Mouse (Mus musculus) olfactory bulb, adult 2 months (tissue): ENCODE results near the gene Morn2.

Experiments used
- CTCF ChIP-seq: fragments of 200-500 bp; IDR thresholded peaks from 2 replicates; pipeline ENCODE4 v1.5.1; 2012; ENCODE audit warnings: low read depth, mild to moderate bottlenecking, low read length, moderate library complexity; ENCODE audit not compliant: insufficient read depth
- POLR2A ChIP-seq: fragments of 200-500 bp; IDR thresholded peaks from 2 replicates; pipeline ENCODE4 v1.6.1; 2012; ENCODE audit warnings: mild to moderate bottlenecking, low read depth, low read length, moderate library complexity; ENCODE audit not compliant: insufficient read depth

DNA sequence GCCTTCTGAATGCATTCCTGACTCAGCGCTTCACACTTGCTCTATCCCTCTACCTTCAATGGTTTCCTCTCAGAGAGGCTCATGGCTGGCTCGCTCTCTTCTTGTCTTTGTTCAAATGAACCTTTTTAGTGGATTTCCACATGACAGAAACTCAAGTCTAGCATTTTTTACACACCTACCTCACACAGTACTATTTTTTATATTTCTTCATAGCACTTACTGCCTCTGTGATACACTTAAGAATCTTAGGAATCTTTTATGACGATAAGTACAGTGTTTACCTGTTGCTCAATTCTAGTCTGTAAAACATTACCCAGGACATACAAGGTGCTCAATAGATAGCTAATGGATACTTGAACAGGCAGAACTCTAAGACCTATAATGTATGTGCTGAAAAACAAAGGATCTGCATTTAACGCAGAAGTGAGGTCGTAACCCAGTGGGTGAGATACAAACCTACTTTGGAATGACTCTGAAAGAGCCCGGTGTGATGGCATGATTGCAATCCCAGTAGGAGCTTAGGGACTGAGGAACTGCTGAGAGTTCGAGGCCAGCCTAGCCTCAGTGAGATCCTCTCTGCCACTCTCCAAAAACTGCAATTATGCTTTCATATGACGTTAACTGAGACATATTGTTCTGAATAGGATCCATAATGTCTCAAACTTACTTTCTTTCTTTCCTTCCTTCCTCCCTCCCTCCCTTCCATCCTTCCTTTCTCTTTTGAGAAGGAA is 10.5 kb upstream of the Morn2 start:
- TF ChIP-seq CTCF = no peak
- no peak for TF ChIP-seq POLR2A
